Mouse (Mus musculus): ENCODE measurements at regions not wholly inside any gene's neighbourhood (a gene's known extent, or its start where the extent isn't known, plus 50 kb on each side); places are given as distances from the start of the nearest gene placed in this dataset.

DNA sequence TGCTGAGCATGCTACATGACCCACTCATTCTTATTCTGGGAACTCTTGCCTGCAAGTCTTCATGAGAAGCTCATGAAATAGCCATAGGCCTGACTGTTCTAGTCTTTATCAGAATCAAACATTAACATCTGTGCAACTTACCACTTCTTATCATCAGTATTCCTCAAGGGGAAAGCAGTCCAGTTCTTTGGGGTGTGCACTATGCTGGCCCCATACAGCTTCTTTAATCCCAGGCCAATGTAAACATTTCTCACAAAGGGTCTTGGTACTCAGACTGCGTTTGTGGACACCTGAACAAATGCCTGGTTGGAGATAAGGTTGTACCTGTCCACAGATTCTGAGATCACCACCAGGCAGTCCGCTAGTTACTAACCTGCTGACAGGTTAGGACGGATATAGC lies 51.3 kb downstream of the 3110018I06Rik start:
- DNase-seq (ENCODE audit: low spot score), result no peak
- intact Hi-C loops (cut with DNase I), result no loop called here

DNA sequence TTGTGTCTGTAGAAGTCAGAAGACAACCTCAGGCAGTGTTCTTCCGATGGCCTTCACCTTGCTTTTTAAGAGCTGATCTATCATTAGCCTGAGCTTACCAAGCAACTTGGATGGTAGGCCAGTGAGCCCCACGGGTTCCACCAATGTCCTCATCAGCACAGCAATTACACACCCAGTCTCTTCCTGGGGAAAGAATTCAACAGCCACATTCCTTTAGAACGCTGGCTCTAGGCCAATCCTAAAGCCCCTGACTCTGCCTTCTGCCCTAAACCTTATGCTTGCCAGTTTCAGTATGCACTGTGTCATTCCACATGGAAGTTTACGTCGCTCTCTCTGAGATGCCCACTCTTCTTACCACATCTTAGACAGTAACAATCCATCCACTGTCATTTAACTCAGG lies 52.8 kb downstream of the 3110018I06Rik start:
- intact Hi-C loops (cut with DNase I), result no loop called here
- DNase-seq (ENCODE audit: low spot score), result no peak

DNA sequence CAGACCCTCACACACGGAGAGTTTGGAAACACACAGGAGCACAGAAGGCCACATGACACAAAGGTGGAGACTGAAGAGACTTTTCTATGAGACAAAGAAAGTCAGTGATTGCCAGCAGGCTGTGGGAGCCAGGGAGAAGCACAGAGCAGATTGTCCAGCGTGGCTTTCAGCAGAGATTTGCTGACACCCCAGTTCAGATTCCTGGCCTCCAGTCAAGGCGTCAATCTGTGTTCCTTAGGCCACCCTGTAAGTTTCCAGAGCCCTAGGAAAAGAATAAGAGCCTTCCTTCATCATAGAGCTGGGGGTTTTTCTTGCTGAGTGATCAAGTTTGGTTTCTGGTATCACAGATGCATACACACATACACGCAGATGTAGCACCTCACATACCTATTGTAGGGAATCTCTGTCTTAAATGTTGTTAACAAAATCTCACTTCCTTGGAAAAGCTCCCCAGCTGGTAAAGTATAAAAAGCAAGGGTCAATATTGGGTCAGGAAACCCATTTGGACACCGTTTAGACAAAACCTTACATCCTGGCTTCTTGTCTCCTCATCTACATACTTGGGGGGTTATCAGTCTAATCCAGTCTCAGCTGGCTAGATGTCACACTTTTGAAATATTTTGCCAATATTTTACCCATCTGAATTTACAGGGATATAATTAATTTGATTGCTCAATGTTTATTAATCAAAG lies 58.9 kb downstream of the 3110018I06Rik start:
- intact Hi-C loops (cut with DNase I), result no loop called here
- DNase-seq (ENCODE audit: low spot score), result no peak

DNA sequence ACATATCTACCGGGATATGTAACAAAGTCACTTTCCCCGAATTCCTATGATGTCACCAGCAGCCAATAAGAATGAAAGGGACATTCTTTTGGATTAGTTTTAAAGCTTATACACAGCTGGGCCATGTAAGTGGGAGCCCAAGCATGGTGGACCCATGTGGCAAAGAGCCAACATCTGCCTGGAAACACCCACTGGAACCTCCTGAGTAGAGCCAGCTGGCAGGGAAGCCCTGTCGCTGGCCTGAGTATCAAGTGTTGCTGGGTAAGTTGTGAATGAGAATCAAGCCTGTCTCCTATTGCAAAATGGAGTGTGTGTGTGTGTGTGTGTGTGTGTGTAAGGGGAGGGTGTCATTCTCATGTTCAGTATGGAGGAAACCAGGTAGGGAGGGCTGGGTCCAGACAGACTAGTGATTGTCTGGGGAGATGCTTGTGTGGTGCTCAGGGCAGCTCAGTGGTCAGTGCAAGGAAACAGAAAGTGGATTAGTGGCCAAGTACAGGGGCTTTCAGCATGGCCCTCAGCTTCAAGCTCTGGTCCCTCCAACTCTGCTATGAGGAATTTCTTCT lies 59.5 kb downstream of the 3110018I06Rik start:
- intact Hi-C loops (cut with DNase I), result no loop called here
- DNase-seq (ENCODE audit: low spot score), result no peak

DNA sequence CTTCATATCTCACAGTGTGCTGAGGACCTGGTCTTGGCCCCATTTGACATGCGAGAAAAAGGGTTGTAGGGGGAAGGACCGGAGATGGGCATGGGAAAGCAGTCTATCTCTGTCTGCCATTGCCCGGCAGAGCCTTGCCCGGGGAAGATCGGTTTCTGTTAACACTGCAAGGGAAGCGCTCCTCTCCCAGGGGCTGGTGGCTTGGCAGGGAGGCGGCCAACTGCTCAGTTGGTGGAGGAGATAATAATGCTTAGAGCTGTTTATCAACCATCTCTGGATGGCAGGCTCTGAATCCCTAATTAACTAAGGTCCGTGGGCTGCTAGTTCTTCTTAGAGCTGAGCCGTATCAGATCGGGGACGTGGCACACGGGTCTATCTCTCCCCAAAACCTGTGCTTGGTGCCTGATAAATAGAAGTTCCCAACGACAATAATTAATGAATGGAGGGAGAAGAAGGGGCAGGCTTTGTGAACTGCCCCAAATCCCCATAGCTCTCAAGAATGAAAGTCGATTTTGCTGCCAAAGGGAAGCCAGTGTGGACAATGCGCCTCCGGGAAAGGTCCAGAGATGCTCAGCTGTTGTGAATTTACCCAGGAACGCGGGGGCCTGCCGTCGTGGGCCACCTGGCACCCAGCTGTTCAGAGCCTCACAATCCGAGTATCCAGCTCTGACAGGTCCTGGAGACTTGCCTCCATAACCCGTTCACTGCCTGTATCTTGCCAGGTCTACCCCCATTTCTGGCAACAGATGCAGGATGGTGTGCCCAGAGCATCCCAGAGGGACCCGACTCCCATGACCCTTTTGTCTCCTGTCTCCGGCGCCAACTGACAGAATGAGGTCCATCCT lies 61.2 kb downstream of the 3110018I06Rik start:
- DNase-seq (ENCODE audit: low spot score), result no peak
- intact Hi-C loops (cut with DNase I), result no loop called here

DNA sequence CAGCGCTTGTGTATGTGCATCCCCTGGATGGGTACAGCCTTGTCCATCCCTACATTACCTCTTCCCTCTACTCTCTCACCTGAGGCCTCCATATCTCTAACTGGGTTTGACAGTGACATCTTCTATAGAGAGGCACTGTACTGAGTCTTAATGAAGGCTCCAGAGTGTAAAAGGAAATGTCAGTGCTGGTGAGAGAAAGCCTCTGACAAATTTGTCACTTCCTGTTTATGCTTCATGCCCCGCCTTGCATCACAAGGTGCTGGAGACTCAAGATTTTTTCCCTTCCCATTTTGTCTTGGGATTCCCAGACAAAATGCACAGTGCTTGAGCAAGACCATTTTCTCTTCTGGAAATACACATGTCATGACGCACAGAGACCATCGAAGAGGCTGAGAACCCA lies 70.8 kb downstream of the 3110018I06Rik start:
- no peak for DNase-seq (ENCODE audit: low spot score)
- intact Hi-C loops (cut with DNase I), result no loop called here

DNA sequence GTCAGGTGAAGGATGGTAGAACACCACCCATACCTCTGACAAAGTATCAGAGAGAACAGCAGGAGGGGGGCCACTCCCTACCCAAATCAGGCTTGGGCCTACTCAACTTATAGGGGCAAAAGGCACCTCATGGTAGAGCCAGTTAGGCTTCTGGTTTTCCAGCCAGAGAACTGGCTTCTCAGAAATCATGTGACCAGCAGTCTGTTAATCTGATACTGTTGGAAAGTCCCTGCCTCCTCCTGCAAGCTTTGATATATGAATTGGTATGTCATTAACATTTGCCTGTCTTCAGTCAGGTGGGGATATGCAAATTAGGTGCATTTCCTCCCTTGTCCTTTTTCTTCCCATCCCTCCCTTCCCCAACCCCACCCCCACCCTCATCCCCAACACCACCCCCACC lies 71.7 kb downstream of the 3110018I06Rik start:
- no peak for DNase-seq (ENCODE audit: low spot score)
- intact Hi-C loops (cut with DNase I), result no loop called here

DNA sequence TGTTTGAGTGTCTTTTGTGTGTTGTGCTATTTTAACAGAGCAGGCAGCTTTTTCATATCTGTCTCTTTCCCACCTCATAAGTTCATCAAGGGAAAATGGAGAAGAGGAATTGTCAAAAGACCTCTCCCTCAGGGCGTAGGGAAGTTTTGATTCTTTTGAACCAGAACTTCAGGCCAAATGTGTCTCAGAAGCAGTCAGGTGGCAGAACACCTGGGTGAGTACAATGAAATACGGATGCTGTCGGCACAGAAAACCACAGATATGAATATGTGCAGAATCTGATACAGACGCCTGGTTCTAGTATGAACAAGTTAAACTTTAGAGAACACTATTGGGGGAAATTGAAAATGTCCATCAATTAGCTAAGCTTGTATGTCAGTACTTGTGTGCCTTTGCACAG lies 84.2 kb downstream of the 3110018I06Rik start:
- intact Hi-C loops (cut with DNase I), result no loop called here
- no peak for DNase-seq (ENCODE audit: low spot score)

DNA sequence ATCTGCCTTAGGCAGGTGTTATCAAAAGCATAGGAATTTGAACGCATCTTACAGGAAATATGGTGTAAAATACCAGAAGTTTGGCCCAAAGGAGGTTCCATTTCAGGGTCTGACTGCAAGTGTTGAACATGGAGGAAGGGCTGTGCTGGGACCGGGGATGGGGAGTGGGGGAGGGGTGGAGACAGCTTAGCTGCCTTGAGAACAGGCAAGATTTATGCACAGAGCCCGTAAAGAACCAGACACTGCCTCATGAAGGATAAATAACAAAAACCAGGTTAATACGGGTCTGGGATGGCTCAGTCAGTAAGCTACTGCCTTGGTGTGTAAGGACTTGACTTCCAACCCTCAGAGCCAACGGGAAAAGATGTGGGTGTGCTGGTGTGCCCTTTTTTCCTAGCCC lies 91.1 kb downstream of the 3110018I06Rik start:
- intact Hi-C loops (cut with DNase I), result no loop called here

DNA sequence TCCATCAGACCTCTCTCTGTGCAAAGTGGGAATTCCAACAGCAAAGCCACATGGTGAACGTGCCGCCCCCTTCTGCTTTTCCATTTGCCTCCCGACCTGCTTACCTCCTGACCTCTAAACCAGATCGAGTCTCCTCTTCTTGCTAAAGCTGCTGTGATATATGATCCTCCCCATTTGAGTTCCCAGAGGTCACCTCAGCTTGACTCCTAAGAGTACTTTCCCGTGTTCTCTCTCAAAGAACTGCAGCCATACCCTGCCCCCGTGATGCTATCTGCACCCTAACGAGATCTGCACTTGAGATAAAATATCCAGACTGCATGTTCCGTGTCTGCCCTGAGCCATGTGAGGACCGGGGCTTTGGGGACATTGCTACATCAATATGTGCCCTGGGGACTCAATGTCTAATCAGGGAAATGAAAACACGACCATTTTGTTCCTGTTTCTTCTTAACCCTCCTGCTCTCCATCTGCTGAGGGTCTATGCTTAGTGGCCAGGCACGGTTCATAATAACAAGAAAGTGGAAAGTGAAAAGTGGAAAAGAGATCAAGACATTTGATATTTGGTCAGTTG lies 94.8 kb downstream of the 3110018I06Rik start:
- intact Hi-C loops (cut with DNase I), result no loop called here
- DNase-seq (ENCODE audit: low spot score), result no peak

More for the DNA sequence above, 91.1 kb downstream of the 3110018I06Rik start:
- no peak for DNase-seq (ENCODE audit: low spot score)

DNA sequence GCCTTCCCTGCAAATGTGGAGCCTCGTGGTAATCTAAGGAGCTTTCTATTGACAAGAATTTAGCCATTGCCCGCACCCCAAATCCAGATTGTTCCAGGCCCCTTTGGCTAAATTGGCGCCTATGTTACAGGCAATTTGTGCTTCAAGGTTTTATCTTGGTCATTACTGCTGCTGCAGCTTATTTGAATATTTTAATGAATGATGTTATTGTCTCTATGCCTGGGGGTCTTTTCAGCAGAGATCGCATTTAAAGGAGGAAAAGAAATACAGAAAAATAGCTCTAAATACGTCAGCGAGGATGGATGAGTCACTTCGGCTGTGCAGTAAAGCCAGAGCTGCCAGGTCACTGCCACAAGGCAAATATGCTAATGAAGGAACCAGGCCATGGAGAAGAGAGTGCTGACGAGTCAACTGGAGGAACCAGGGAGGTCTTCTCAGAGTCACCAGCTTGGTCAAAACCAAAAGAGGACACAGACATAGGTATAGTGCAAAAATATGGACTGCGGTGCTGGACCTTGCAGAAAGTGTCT lies 97.3 kb downstream of the 3110018I06Rik start:
- DNase-seq (ENCODE audit: low spot score), result no peak
- intact Hi-C loops (cut with DNase I), result no loop called here

DNA sequence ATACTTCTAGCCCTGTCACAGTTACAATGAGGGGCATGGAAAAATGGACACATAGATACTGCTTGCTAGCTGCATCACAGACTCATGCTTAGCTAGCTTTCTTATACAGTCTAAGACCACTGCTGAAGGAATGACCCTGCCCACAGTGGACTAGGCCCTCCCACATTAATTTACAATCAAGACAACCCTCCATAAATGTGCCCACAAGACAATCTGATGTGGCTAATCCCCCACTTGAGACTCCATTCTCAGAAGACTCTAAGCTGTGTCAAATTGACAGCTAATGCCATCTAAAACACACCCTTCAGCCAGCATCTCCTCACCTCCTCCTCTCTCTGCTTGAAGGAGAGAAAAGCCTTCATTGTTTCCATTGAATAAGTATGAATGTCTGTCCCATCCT lies 107.8 kb downstream of the 3110018I06Rik start:
- no peak for DNase-seq (ENCODE audit: low spot score)
- intact Hi-C loops (cut with DNase I), result no loop called here

DNA sequence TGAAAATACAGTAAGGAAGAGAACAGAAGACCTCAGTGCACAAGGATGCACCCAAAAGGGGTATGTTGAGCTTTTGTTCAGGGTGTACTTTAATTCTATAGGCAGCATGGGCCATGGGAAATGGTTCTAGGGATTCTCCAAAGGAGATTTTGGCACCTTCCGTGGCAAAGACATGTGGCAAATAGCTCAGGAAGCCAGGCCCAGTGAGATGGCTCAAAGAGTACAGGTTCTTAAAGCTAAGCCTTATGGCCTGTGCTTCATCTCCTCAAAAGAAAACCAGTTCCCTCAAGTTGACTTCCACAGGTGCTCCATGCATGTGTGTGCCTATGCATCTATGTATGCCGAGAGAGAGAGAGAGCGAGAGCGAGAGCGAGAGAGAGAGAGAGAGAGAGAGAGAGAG lies 112.1 kb downstream of the 3110018I06Rik start:
- intact Hi-C loops (cut with DNase I), result no loop called here
- no peak for DNase-seq (ENCODE audit: low spot score)

DNA sequence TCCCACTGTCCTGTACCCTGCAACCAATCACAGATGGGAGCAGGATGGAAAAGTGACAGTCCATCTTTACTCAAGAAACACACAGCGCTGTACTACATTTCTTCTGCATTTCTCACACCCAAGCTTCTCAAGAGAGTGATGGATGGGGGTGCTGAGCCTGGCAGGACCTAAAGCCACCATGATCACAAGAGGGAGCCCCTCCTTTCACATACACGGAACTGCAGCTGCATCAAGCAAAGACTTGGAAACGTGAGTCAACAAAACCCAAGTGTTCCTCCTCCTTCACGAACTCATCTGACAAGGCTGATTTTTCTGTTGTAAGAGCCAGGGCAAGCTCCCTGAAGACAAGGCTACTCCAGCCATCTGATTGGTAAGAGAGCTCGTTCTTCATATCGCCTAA lies 120.5 kb downstream of the 3110018I06Rik start:
- no peak for DNase-seq (ENCODE audit: low spot score)
- intact Hi-C loops (cut with DNase I), result no loop called here

DNA sequence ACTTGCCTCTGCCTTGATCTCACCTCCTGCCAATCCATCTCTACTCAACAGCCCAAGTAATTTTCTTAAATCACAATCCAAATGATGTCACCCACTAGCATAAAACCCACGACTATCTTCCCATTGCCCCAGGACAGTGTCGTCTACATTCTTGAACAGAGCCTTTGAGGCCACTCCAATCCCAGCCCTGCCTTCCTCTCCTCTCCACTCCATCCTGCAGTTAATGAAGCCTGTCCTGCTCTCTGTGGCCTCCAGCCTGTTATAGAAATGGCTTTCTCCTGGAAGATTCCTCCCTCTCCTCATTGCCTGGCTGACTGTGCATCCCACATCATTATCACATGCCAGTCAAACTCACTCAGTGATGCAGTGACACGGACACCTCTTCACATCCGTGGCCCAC lies 121.6 kb downstream of the 3110018I06Rik start:
- no peak for DNase-seq (ENCODE audit: low spot score)
- intact Hi-C loops (cut with DNase I), result no loop called here

DNA sequence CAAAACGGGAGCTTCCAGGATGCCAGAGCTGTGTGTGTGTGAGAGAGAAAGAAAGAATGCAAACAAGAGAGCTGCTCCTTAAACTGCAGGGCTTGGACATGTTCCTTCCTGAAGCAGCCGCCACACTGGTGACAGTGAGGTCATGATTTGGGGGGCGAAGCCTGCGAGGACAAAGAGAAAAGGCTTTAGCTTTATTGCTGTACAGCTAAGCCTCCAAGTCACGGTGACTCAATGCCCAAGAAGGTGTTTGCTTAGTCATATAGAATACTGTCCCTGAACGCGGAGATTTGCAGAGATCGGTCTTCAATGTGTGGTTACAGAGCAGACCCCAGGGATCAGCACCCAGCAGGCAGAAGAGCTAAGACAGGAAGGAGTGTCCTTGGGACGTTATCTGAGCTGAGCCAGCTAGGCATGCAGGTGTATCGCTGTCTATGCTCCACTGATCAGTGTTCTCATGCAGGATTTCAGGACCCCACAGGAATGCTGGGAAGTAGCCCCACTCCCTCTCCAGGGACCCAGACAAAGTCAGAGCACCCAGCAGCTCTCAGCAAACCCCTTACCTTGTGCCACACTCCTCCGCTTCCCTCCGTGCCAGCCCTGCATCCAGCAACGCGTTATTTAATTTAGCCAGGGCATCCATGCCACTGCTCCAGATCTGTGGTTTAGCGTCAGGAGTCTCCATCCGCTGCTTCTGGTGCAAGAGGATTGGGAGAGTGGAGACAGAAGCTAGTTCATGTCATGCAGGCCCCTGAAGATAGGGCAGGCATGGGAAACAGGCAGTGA lies 129.0 kb downstream of the 3110018I06Rik start:
- no peak for DNase-seq (ENCODE audit: low spot score)
- intact Hi-C loops (cut with DNase I), result no loop called here

DNA sequence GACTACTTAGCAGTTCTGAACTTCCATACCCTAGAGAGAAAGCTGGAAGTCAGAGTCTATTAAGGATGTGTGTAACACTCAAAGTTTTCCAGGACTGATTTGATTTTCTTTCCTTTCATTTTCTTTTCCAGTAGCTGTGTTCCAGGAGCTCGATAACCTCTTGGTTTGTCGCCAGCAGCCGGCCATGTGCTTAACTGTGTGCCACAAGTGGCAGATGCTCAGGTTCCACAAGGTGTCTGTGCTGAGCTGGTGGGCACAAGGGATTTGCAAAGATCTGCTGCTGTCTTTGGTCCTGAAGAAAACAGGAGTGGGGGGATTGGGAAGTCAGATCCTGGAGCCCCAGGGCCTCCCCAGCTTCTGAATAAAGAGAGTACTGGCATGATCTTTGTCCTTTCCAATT lies 136.0 kb downstream of the 3110018I06Rik start:
- no peak for DNase-seq (ENCODE audit: low spot score)
- intact Hi-C loops (cut with DNase I), result no loop called here

DNA sequence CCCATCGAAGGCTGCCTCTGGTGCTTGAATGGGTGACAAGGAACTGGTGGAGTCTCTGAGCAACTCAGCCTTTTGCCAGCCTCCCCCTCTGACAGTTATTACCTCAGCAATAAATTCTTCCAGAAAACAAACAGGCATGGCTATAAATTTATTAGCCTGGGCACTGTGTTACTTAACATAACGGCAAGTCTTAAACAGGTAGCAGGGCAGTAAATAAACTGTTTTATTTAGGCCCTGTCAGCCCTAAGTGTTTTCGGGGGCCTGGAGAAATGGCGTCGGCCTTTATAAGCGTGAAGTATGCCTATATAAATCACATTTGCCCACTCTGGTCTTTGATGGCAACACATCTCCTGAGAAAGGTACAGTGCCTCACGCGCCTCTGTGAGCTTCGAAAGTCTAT lies 159.6 kb downstream of the 3110018I06Rik start:
- no peak for DNase-seq (ENCODE audit: low spot score)

DNA sequence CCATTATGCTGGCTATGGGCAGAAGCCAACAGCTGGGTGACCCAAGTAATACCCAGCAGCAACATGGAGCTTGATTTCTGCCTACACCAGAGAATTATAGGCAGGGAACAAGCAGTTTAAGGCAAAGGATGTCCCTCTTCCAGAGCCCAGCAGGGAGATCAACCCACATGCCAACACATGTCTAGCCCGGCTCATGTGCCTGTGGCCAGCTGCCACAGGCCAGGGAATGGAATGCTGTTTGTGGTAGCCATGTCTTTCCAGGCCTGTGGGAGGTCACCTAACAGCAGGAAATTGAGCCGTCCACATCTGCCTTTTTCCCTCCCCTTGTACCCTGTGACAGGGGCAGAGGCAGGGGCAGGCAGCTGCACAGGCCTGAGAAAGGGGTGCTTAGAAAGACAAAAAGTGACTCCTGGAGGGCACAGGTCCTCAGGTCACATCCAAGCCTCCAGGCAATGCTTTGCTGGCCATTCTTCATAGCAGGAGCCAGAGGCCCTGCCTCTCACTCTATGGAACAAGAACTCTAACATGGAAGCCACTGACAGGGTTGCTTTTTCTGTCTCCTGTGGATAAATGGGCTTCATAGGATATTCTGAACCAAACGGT lies 163.8 kb downstream of the 3110018I06Rik start:
- intact Hi-C loops (cut with DNase I), result no loop called here
- DNase-seq (ENCODE audit: low spot score), result no peak

More for the DNA sequence above, 159.6 kb downstream of the 3110018I06Rik start:
- intact Hi-C loops (cut with DNase I), result no loop called here

DNA sequence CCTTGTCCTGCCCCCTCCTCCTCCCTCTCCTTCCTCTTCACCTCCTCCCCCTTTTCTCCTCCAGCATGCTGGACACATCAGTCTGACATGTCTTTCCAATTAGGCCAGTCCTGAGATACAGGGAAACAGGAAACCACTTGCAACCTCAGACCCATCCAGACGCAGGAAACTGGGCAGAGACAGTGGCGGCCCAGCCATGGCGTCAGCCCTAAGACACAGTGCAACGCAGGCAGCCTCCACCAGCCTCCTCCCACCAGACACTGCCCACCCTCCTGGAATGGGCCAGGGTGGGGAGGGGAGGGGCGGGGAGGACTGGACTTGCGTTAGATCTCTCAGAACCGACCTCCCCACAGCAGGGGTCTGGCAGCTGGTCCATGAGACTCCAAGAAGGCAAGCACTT lies 164.7 kb downstream of the 3110018I06Rik start:
- no peak for DNase-seq (ENCODE audit: low spot score)
- intact Hi-C loops (cut with DNase I), result no loop called here

Measured in heart, postnatal 25 days (tissue).